Mouse (Mus musculus) layer of hippocampus, adult 2 months (tissue): ENCODE data around the gene Ppil3. TPM values are rescaled to one million over a fixed set of nuclear protein-coding genes. Genes with fewer than 3 reads are reported as not detected.
A peak's percentile ranks its signal among the peaks of the same experiment; 100 is the strongest.

ENCODE experiments used
- DNase-seq, 2 experiments: peaks; one replicate each; pipeline ENCODE4 v3.0.0; 2022; ENCODE audit warnings: low spot score in 2 of 2
- H3K27ac ChIP-seq: fragments of 200-600 bp; 2 replicates; pipeline ENCODE4 v1.8.1; 2022
- H3K4me3 ChIP-seq: fragments of 200-600 bp; 2 replicates; pipeline ENCODE4 v1.8.1; 2022; ENCODE audit warnings: mild to moderate bottlenecking
- CTCF ChIP-seq: fragments of 200-600 bp; conservative IDR thresholded peaks from 2 replicates; pipeline ENCODE4 v1.8.1; 2022; ENCODE audit warnings: antibody characterized with exemption, mild to moderate bottlenecking, moderate library complexity
- total RNA-seq, 2 experiments: library from RNA; stranded (reverse); gene quantifications; 2 replicates each; pipeline ENCODE4 v1.2.3; 2021

Gene Ppil3
- total RNA-seq, 2 experiments from 2014 or later: 27.5 to 31.3 TPM

- DNase-seq: no peak
- TF ChIP-seq CTCF: no peak
- no peak overlapping the region for H3K27ac ChIP-seq
- H3K4me3 ChIP-seq: no peak overlapping the region
Observed at GRCm38 (mm10) chr1:58397731-58398130, 47.6 kb downstream of the Ppil3 start.

GRCm38 (mm10) chr1:58396179-58396578 is 49.1 kb downstream of the Ppil3 start:
- Histone ChIP-seq H3K4me3 (no peak overlapping the region), H3K27ac (no peak overlapping the region)
- no peak for DNase-seq
- peak; percentile 49 for TF ChIP-seq CTCF

GRCm38 (mm10) chr1:58395341-58395740 is 49.9 kb downstream of the Ppil3 start:
- Histone ChIP-seq H3K27ac (no peak overlapping the region), H3K4me3 (no peak overlapping the region)
- no peak for DNase-seq
- TF ChIP-seq CTCF: peak; percentile 21; the same call in 1 of the 2 replicates

GRCm38 (mm10) chr1:58393284-58394195 is 51.7 kb downstream of the Ppil3 start:
- peak overlapping the region; percentile 79 for H3K4me3 ChIP-seq
- TF ChIP-seq CTCF: peak; percentile 43
- DNase-seq: peak; percentile 13 to 38
- H3K27ac ChIP-seq: peak overlapping the region; percentile 100

- H3K4me3 ChIP-seq: peak within 1 kb of the TSS; percentile 79
- TF ChIP-seq CTCF: peak; percentile 26; the same call in 1 of the 2 replicates
- H3K27ac ChIP-seq: peak within 1 kb of the TSS; percentile 100
- peak; percentile 92 to 94 for DNase-seq
Observed at GRCm38 (mm10) chr1:58392652-58393283, 52.5 kb downstream of the Ppil3 start, which contains the start of gene Bzw1. Gene Bzw1 (plus strand): TSS chr1:58392898.

- peak overlapping the region; percentile 79 for H3K4me3 ChIP-seq
- peak in 1 of 2 experiments; percentile 8 for DNase-seq
- peak overlapping the region; percentile 100 for H3K27ac ChIP-seq
- no peak for TF ChIP-seq CTCF
Observed at GRCm38 (mm10) chr1:58392268-58392651, 53.0 kb downstream of the Ppil3 start.

- no peak for TF ChIP-seq CTCF
- peak overlapping the region; percentile 79 for H3K4me3 ChIP-seq
- H3K27ac ChIP-seq: peak overlapping the region; percentile 100; the same call in 1 of the 2 replicates
- no peak for DNase-seq
Observed at GRCm38 (mm10) chr1:58391421-58392267, 53.6 kb downstream of the Ppil3 start.

- H3K27ac ChIP-seq: no peak overlapping the region
- no peak for TF ChIP-seq CTCF
- H3K4me3 ChIP-seq: no peak overlapping the region
- no peak for DNase-seq
Observed at GRCm38 (mm10) chr1:58382586-58383281, 62.6 kb downstream of the Ppil3 start.

Other genes starting within 250 kb of the Ppil3 start
- 1 to 10 TPM; 2.2 to 2.5 TPM for gene Aox4, start 235.1 kb downstream of the Ppil3 start, total RNA-seq
- not detected for gene Aox2, start 167.2 kb downstream of the Ppil3 start, total RNA-seq
- gene Bzw1, start 52.6 kb downstream of the Ppil3 start, total RNA-seq: 100 to 1,000 TPM; 108 to 111 TPM
- gene Clk1, start 21.4 kb downstream of the Ppil3 start, total RNA-seq: 100 to 1,000 TPM; 104 to 159 TPM
- gene Nif3l1, start 335 bp downstream of the Ppil3 start, total RNA-seq: 10 to 100 TPM; 17.6 to 21.3 TPM
- gene Orc2, start 59.6 kb upstream of the Ppil3 start, total RNA-seq: 10 to 100 TPM; 24.7 to 27.9 TPM
- 100 to 1,000 TPM; 120 to 124 TPM for gene Fam126b, start 140.8 kb upstream of the Ppil3 start, total RNA-seq
- 100 to 1,000 TPM; 109 to 111 TPM for gene Ndufb3, start 140.9 kb upstream of the Ppil3 start, total RNA-seq